Mouse (Mus musculus) forebrain, embryonic 16.5 days (tissue): ENCODE results near the gene Vps35l. TPM values are rescaled to one million over a fixed set of nuclear protein-coding genes. Genes with fewer than 3 reads are reported as not detected.

Experiments used
- ATAC-seq: fragments of 200-750 bp; cut with Nextera tagmentation; 2 replicates; pipeline ENCODE4 v1.8.0; 2017; ENCODE audit warnings: mild to moderate bottlenecking, moderate library complexity
- H3K27ac ChIP-seq: fragments of 300-500 bp; sonication (generic); 2 replicates; pipeline ENCODE4 v1.5.1; 2014; ENCODE audit warnings: low read length, control low read depth
- H3K27me3 ChIP-seq: fragments of 300-500 bp; sonication (generic); replicated peaks from 2 replicates; pipeline ENCODE4 v1.6.1; 2014; ENCODE audit warnings: low read length; ENCODE audit not compliant: control insufficient read depth, insufficient read depth
- H3K36me3 ChIP-seq: fragments of 300-500 bp; sonication (generic); 2 replicates; pipeline ENCODE4 v1.6.1; 2014; ENCODE audit not compliant: control insufficient read depth, insufficient read depth
- H3K4me1 ChIP-seq: fragments of 300-500 bp; sonication (generic); replicated peaks from 2 replicates; pipeline ENCODE4 v1.6.1; 2014; ENCODE audit warnings: low read length; ENCODE audit not compliant: control insufficient read depth, insufficient read depth
- H3K4me2 ChIP-seq: fragments of 300-500 bp; sonication (generic); 2 replicates; pipeline ENCODE4 v1.6.1; 2014; ENCODE audit warnings: mild to moderate bottlenecking, low read length, control low read depth
- H3K4me3 ChIP-seq: fragments of 300-500 bp; sonication (generic); replicated peaks from 2 replicates; pipeline ENCODE4 v1.5.1; 2014; ENCODE audit warnings: mild to moderate bottlenecking, low read length, control low read depth
- H3K9ac ChIP-seq: fragments of 300-500 bp; sonication (generic); replicated peaks from 2 replicates; pipeline ENCODE4 v1.6.1; 2014; ENCODE audit warnings: low read depth, low read length, control low read depth
- H3K9me3 ChIP-seq: fragments of 300-500 bp; sonication (generic); 2 replicates; pipeline ENCODE4 v1.6.1; 2016; ENCODE audit warnings: low read length; ENCODE audit not compliant: control insufficient read depth
- WGBS: fragments of 180-500 bp; shearing (Covaris S2); extraction: QIAGEN DNeasy Blood & Tissue Kit; methylation state at CpG from one replicate; pipeline ENCODE4 v1.1.7; 2014; 5-methylcytosine and 5-hydroxymethylcytosine counted together
- polyA plus RNA-seq: library from polyadenylated mRNA; unstranded; fragments of >200 nt; fragmentation: Nextera tagmentation; extraction: Ambion mirVana; gene quantifications from 2 replicates; pipeline ENCODE4 v1.2.1, GENCODE M21; 2015

Gene Vps35l
- polyA plus RNA-seq, 1 experiment from 2014 or later, result 103 TPM

DNA sequence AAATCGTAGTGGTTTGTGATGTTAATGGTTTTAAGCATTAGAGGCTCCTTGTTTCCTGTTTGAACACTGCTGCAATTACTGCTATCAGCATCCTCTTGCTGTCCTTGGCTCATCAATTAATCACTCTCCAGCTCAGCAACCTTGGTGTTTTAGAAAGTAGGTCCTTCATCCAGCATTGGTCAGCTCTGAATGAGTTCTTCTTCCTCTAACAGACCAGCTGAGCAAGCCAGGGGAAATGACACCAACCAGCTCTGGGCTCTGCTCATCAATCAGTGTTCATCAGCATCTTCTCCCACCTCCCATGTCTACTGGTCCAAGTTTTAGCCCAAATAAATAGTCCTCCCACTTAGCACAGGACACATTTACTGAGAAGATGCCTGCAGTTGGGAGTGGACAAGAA, 118.6 kb downstream of the Vps35l start:
- ATAC-seq, result no peak
- WGBS, result 95% methylated on average over 1 of the region's 1 CpGs
- Histone ChIP-seq H3K27ac (no peak overlapping the region), H3K36me3 (no peaks in the 10 kb centered on the region), H3K27me3 (no peaks in the 10 kb centered on the region), H3K4me3 (no peak overlapping the region), H3K4me1 (peaks cover 19% of the 10 kb centered on the region), H3K9ac (no peak overlapping the region), H3K9me3 (no peaks in the 10 kb centered on the region), H3K4me2 (no peak overlapping the region)

DNA sequence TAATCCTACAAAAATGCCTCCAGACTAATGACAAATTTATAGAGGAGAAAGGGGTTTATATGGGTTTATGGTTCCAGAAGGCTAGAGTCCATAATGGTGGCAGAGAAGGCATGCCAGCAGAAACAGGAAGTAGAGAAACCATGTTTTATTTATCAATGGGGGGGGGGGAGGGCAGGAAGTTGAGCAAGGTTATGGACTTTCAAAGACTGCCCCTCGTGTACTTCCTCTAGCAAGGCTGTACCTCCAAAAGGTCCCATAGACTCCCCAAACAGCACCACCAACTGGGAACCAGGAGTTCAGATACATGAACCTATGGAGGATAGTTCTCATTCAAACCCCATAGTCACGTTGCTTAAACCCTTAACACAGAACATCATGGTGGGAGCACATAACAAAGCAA, 125.3 kb downstream of the Vps35l start:
- WGBS, result 95% methylated on average over 2 of the region's 2 CpGs
- no peak for ATAC-seq

DNA sequence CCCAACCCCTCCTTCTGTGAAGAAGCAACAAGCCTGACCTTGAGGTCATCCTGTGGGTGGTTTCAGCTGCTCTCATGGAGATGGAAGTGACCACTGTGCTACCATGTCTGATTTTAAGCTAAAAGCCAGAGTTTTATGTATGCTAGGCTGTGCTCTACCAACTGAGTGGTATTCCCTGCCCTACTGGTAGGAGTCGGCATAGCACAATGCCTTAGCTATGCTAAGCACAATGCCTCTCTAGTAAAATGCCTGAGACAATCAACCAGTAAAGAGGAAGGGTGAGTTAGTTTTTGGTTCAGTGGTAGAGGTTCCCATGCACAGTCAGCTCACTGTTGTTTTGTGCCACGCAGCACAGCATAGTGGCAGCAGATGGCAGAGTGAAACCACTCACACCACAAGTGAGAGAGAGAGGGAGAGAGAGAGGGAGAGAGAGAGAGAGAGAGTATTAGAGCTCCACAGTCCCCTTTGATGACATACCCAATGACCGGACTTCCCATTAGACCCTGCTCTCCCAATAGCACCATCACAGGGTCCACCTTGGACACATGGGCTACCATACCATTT, 139.5 kb downstream of the Vps35l start:
- ATAC-seq, result no peak
- H3K4me1 ChIP-seq, result no peaks in the 10 kb centered on the region
- WGBS, result 75% methylated on average over 3 of the region's 3 CpGs

More for the DNA sequence above, 125.3 kb downstream of the Vps35l start:
- Histone ChIP-seq H3K27me3 (no peaks in the 10 kb centered on the region), H3K4me1 (no peaks in the 10 kb centered on the region), H3K27ac (no peak overlapping the region), H3K9ac (no peak overlapping the region), H3K4me3 (no peak overlapping the region), H3K4me2 (no peak overlapping the region), H3K36me3 (no peaks in the 10 kb centered on the region), H3K9me3 (no peaks in the 10 kb centered on the region)

DNA sequence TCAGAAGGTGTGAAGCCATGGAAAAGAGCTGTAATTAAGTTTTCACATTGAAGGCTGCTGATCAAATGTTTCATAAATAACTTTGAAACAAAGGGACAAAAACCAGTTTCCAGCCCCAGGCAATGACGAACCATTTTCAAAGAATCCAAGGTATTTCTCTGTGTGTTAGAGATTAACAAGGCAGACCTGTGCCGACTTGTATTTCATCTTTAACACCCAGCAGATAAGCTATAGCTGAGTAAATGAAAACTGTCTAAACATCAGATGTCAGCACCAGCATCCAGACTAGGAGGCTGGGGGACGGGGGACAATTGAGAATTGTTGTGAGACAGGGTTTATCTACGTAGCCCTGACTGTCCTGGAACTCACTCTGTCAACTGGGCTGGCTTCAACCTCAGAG, 143.9 kb downstream of the Vps35l start:
- peaks cover 1% of the 10 kb centered on the region for H3K4me1 ChIP-seq
- H3K27ac ChIP-seq, result no peak overlapping the region
- no peak for ATAC-seq
- no peaks in the 10 kb centered on the region for H3K9me3 ChIP-seq
- no peak overlapping the region for H3K4me3 ChIP-seq
- H3K4me2 ChIP-seq, result no peak overlapping the region
- no peaks in the 10 kb centered on the region for H3K36me3 ChIP-seq
- WGBS, result 67% methylated on average over 4 of the region's 4 CpGs
- no peak overlapping the region for H3K9ac ChIP-seq
- no peaks in the 10 kb centered on the region for H3K27me3 ChIP-seq

More for the DNA sequence above, 139.5 kb downstream of the Vps35l start:
- Histone ChIP-seq H3K9me3 (no peaks in the 10 kb centered on the region), H3K4me3 (no peak overlapping the region), H3K27me3 (no peaks in the 10 kb centered on the region), H3K27ac (no peak overlapping the region), H3K9ac (no peak overlapping the region), H3K4me2 (no peak overlapping the region), H3K36me3 (no peaks in the 10 kb centered on the region)

DNA sequence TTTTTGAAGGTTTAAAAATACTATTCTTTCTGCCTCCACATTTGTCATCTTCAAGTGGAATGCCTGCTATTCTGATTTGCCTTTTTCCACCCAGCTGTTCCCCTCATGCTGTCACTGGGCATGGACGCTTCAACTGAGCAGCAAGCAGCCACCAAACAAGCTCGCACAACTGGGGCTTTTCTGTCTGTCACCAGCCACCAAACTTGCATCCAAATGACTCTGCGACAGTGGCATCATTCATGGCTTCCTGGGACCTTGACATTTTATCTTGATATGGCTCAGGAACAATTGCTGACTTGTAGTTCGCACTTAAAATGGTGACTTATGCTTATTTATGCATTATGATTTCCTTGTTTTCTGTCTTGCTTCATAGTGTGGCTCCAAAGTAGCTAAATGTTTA, 144.9 kb downstream of the Vps35l start:
- H3K4me3 ChIP-seq, result no peak overlapping the region
- no peak overlapping the region for H3K9ac ChIP-seq
- 77% methylated on average over 4 of the region's 4 CpGs for WGBS
- H3K36me3 ChIP-seq, result no peaks in the 10 kb centered on the region
- ATAC-seq, result no peak
- H3K4me1 ChIP-seq, result peaks cover 4% of the 10 kb centered on the region
- no peak overlapping the region for H3K27ac ChIP-seq
- no peak overlapping the region for H3K4me2 ChIP-seq
- no peaks in the 10 kb centered on the region for H3K27me3 ChIP-seq
- H3K9me3 ChIP-seq, result no peaks in the 10 kb centered on the region

DNA sequence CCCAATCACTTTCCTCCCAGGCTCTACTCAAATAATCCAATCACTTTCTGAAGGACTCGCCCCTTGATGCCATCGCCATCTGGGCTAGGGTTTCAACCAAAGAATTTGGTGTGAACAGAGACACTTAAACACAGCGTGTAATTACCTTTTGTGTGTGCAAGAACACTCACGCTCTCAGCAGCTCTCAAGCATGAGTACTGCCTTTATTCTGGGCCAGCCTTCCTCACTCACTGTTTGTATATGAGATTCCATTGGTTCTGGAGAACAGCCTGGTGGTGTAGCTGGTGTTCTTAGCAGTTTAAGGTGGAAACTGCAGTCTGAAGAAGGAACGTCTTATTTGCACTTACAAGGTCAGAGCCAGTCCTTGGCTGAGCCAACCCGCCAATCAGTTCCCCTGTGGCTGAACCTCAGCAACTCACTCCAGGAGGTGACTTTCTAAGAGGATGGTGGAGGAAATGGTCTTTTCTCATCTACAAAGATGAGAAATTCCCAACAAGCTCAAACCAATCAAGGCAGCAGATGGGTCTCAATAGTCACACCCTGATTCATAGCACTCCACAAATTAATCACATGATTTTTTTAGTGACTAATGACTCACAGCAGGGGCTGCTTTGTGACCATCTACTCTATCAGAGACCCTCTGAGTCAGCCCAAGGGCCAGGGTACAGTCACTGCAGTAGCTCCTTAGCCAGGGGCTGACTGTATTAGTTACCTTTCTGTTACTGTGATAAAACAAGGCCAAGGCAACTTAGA, 147.5 kb downstream of the Vps35l start:
- Histone ChIP-seq H3K4me2 (no peak overlapping the region), H3K4me1 (peaks cover 4% of the 10 kb centered on the region), H3K9ac (no peak overlapping the region), H3K27ac (no peak overlapping the region), H3K36me3 (no peaks in the 10 kb centered on the region), H3K27me3 (no peaks in the 10 kb centered on the region), H3K9me3 (no peaks in the 10 kb centered on the region), H3K4me3 (no peak overlapping the region)
- ATAC-seq, result no peak
- 29% methylated on average over 6 of the region's 6 CpGs for WGBS

DNA sequence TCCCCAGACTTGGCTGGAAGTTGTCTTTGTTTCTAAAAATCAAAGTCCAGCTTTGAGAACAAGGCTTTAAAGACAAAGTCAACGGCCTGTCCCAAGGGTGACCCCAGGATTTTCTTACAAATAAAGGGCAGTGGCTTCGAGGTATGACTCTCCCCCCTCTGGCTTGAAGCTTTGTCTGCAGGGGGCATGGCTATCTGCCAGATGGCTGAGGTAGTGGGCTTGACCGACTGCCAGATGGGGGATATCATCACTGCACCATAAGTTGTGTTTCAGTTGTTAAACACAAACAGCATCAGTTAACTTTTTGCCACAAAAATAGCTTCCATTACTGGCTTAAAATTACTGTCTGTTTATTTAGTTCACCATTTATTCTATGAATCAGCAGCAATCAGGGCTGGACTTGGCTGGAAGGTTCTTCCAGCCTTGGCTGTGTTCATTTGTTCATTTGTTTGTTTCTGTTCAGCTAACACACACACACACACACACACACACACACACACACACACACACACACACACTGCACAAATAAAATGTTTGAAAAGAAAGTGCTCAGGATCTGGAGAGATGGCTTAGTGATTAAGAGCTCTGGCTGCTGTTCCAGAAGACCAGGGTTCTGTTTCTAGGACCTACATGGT, 149.1 kb downstream of the Vps35l start:
- no peak overlapping the region for H3K4me3 ChIP-seq
- no peaks in the 10 kb centered on the region for H3K9me3 ChIP-seq
- no peak overlapping the region for H3K27ac ChIP-seq
- no peak overlapping the region for H3K4me2 ChIP-seq
- no peak for ATAC-seq
- H3K36me3 ChIP-seq, result no peaks in the 10 kb centered on the region
- 3% methylated on average over 3 of the region's 3 CpGs for WGBS
- no peaks in the 10 kb centered on the region for H3K27me3 ChIP-seq
- H3K4me1 ChIP-seq, result peaks cover 4% of the 10 kb centered on the region
- H3K9ac ChIP-seq, result no peak overlapping the region

Other genes with a start within 250 kb of the Vps35l start
- gene Itpripl2, start 248.3 kb upstream of the Vps35l start, polyA plus RNA-seq, result 0.75 and 0.89 TPM in 2 replicates
- 69.3 and 78.2 TPM in 2 replicates for gene Coq7, start 206.9 kb upstream of the Vps35l start, polyA plus RNA-seq
- gene Tmc7, start 155.5 kb upstream of the Vps35l start, polyA plus RNA-seq, result 8.5 and 9.7 TPM in 2 replicates
- 0.16 and 0.24 TPM in 2 replicates for gene Tmc5, start 142.9 kb upstream of the Vps35l start, polyA plus RNA-seq
- 166 and 174 TPM in 2 replicates for gene Gde1, start 34.4 kb upstream of the Vps35l start, polyA plus RNA-seq
- gene Ccp110, start 27.7 kb upstream of the Vps35l start, polyA plus RNA-seq, result 40.0 and 42.4 TPM in 2 replicates
- gene Iqck, start 115.5 kb downstream of the Vps35l start, polyA plus RNA-seq, result 3.9 and 4.5 TPM in 2 replicates
- 69.1 and 70.3 TPM in 2 replicates for gene Knop1, start 116.0 kb downstream of the Vps35l start, polyA plus RNA-seq